In the genomic region with DNA sequence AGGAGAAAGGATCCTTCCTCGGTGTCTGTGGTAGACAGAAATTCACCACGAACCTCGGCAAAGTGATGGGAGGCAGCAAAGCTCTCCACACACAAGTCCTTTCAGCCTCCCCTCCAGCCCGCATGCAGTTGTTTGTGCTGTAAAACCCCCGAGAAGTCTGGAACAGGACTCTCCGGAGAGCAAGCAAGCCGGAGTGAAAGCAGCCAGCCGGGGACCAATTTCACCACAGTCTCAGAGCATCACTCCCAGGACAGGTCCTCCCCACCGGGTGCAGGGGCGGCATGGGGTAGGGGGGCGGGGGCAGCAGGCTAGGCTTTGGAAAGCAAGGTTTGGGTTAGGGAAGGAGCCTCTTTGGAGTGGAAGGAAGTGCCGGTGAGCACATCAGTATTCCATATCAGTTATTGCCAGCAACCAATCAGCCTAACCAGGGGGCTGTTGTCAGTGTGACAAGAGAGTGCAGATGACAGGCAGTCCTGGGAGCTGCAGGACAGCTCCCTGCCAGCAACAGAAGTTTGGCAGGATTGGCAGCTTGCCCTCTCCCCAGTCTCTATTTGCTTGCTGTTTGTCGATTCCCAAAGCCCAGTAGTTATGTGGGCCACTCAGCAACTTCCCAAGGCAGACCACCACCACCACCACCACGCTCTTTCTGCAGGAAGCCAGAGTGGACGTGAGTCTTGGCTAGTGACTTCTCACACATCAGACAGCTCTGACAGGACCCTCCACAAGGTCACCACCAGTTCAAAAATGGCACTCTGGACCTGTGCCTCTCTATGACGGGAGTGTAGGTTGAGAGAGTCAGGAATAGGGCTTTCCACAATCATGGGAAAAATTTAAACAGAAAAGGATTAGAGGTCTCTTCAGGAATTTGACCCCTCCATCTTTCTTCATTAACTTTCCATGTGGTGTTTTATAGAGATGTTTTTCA, we compare ENCODE assay signal across 8 mouse cellular contexts.
DNase-seq lines count a peak whose midpoint lies in the region; ATAC-seq and TF ChIP-seq lines count a peak whose summit lies in the region.

No protein-coding gene starts in this region.

- no peaks in the 10 kb centered on the region for H3K9me3 ChIP-seq in liver, embryonic 11.5 days (ENCODE audit: control insufficient read depth, low read length)
- no peaks in the 10 kb centered on the region for H3K9me3 ChIP-seq in liver, postnatal 0 days (ENCODE audit: low read length)
- H3K9me3 ChIP-seq in heart, embryonic 13.5 days, result no peaks in the 10 kb centered on the region

- TF ChIP-seq EP300 in liver, postnatal 0 days (IDR thresholded peaks at IDR 0.05; ENCODE audit: low read depth), result no peak

- DNase-seq in liver, embryonic 11.5 days (ENCODE audit: low spot score), result peak; percentile 32
- DNase-seq in liver, postnatal 0 days, result no peak
- peak; percentile 22 to 32 for DNase-seq in left cerebral cortex, adult 8-10 months (ENCODE audit: low spot score in 2 of 2)
- peak; percentile 56 for DNase-seq in retina, postnatal 1 day
- DNase-seq in MN1 (ENCODE audit: low spot score), result no peak
- no peak for DNase-seq in lung, postnatal 25 days (ENCODE audit: low spot score)

- no peak overlapping the region for H3K27ac ChIP-seq in liver, embryonic 11.5 days (ENCODE audit: low read depth, low read length)
- no peak overlapping the region for H3K27ac ChIP-seq in liver, postnatal 0 days (ENCODE audit: low read depth)
- peak overlapping the region; percentile 79 for H3K27ac ChIP-seq in cortical plate, adult 2 months (ENCODE audit: insufficient read depth, low read length)
- H3K27ac ChIP-seq in heart, embryonic 13.5 days (replicated peaks), result peak overlapping the region; percentile 34; the same call in 1 of the 2 replicates

- no peak for ATAC-seq in liver, embryonic 11.5 days (replicated peaks; ENCODE audit: low FRiP score)
- no peak for ATAC-seq in liver, postnatal 0 days
- ATAC-seq in heart, embryonic 13.5 days (ENCODE audit: extremely low read depth, insufficient number of reproducible peaks, low FRiP score, low TSS enrichment), result no peak

- H3K4me2 ChIP-seq in liver, embryonic 11.5 days, result peak overlapping the region; percentile 52
- no peak overlapping the region for H3K4me2 ChIP-seq in liver, postnatal 0 days (ENCODE audit: low read depth, low read length)
- peak overlapping the region; percentile 80 for H3K4me2 ChIP-seq in heart, embryonic 13.5 days

- 8% methylated on average over 16 of the region's 16 CpGs for WGBS in liver, embryonic 11.5 days
- WGBS in liver, postnatal 0 days (ENCODE audit: insufficient replicate concordance), result 6% methylated on average over 16 of the region's 16 CpGs
- 3% methylated on average over 16 of the region's 16 CpGs for WGBS in heart, embryonic 13.5 days

- peak overlapping the region; percentile 21; the same call in 1 of the 2 replicates for H3K4me3 ChIP-seq in liver, embryonic 11.5 days (ENCODE audit: low read depth, low read length)
- H3K4me3 ChIP-seq in liver, postnatal 0 days (ENCODE audit: low read depth, low read length), result no peak overlapping the region
- H3K4me3 ChIP-seq in cortical plate, adult 2 months (ENCODE audit: insufficient read depth, low read length), result peak overlapping the region; percentile 65
- H3K4me3 ChIP-seq in heart, embryonic 13.5 days, result peak overlapping the region; percentile 48

- H3K4me1 ChIP-seq in liver, embryonic 11.5 days (replicated peaks; ENCODE audit: control insufficient read depth, insufficient read depth, low read length), result no peaks in the 10 kb centered on the region
- H3K4me1 ChIP-seq in liver, postnatal 0 days (ENCODE audit: insufficient read depth), result no peaks in the 10 kb centered on the region
- H3K4me1 ChIP-seq in cortical plate, adult 2 months (ENCODE audit: control insufficient read depth, insufficient read depth, low read length), result peaks cover 2% of the 10 kb centered on the region; the same call in 1 of the 2 replicates
- H3K4me1 ChIP-seq in heart, embryonic 13.5 days, result peaks cover 30% of the 10 kb centered on the region

- no peak for TF ChIP-seq CTCF in liver, postnatal 0 days (IDR thresholded peaks at IDR 0.05; ENCODE audit: low read depth)
- no peak for TF ChIP-seq CTCF in cortical plate, adult 2 months (IDR thresholded peaks at IDR 0.05; ENCODE audit: extremely low read depth, insufficient read depth, low read length)

- TF ChIP-seq POLR2A in cortical plate, adult 2 months (IDR thresholded peaks at IDR 0.05; ENCODE audit: extremely low read depth, insufficient read depth, low read length), result no peak

- H3K36me3 ChIP-seq in liver, embryonic 11.5 days (ENCODE audit: control insufficient read depth, insufficient read depth, low read length), result no peaks in the 10 kb centered on the region
- H3K36me3 ChIP-seq in liver, postnatal 0 days (replicated peaks; ENCODE audit: insufficient read depth, low read length), result no peaks in the 10 kb centered on the region
- no peaks in the 10 kb centered on the region for H3K36me3 ChIP-seq in heart, embryonic 13.5 days

- peaks cover 3% of the 10 kb centered on the region; the same call in 1 of the 2 replicates for H3K27me3 ChIP-seq in liver, embryonic 11.5 days (replicated peaks; ENCODE audit: control insufficient read depth, insufficient read depth, low read length)
- H3K27me3 ChIP-seq in liver, postnatal 0 days (ENCODE audit: insufficient read depth, low read length), result 0 out of 2 replicates have a peak, but pooled peaks cover 4% of the 10 kb centered on the region
- H3K27me3 ChIP-seq in heart, embryonic 13.5 days (replicated peaks), result no peaks in the 10 kb centered on the region

- no peak overlapping the region for H3K9ac ChIP-seq in liver, embryonic 11.5 days (ENCODE audit: low read depth, low read length)
- H3K9ac ChIP-seq in liver, postnatal 0 days (replicated peaks), result no peak overlapping the region
- peak overlapping the region; percentile 71 for H3K9ac ChIP-seq in heart, embryonic 13.5 days

Comparison
In these comparisons a context has a peak if more than half of its experiments do, and no peak if none do; other contexts are left out.
1. DNase-seq: peak in liver, embryonic 11.5 days (single experiment), left cerebral cortex, adult 8-10 months (2 of 2) and retina, postnatal 1 day (single experiment); none in liver, postnatal 0 days (single experiment), MN1 (single experiment) and lung, postnatal 25 days (single experiment).
2. H3K27ac ChIP-seq: peak in cortical plate, adult 2 months (single experiment) and heart, embryonic 13.5 days (single experiment); none in liver, embryonic 11.5 days (single experiment) and liver, postnatal 0 days (single experiment).